Mouse (Mus musculus) thymus, postnatal 36 days (tissue): ENCODE data around the gene Mfsd6.
A peak's percentile ranks its signal among the peaks of the same experiment; 100 is the strongest.

ENCODE experiments used
- DNase-seq, 2 experiments: peaks; one replicate each; pipeline ENCODE4 v3.0.0; 2022; ENCODE audit warnings: mixed read lengths in 2 of 2

Gene Mfsd6

DNA sequence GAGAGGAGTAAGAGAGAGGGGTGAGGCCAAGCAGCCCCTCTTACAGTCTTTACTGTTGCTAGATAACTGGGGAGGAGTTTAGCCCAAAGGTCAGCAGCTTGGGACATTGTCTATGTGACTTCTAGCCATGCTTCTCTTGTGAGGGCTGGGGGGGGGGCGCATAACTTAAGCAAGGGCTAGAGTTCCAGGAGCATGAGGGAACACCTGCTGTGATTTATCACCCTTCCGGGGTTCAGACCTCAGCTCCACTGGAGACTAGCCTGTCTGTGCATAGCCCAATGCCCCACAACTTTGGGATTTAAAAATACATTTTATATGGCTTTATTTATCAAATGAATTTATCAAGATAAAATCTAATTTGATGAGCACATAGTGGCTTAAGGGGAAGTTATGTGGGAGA lies 89.2 kb downstream of the Mfsd6 start:
- DNase-seq = no peak

DNA sequence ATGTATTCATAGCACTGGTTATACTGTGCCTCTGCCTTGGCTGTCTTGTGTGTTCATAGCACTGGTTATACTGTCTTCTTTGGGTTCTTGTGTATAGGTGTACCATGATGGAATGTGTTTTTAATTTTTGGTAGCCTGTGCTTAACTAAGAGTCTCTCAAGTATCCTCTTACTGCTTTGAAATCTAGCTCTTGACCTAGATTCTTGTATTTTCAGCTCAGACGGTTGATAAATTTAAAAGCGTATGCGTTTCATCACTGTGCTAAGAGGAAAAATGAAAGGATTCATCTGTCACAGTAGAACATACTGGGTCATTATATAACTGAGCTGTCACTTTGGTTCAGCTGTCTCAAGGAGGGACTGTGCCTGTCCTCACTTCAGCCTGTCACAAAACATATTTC lies 91.3 kb downstream of the Mfsd6 start:
- no peak for DNase-seq

DNA sequence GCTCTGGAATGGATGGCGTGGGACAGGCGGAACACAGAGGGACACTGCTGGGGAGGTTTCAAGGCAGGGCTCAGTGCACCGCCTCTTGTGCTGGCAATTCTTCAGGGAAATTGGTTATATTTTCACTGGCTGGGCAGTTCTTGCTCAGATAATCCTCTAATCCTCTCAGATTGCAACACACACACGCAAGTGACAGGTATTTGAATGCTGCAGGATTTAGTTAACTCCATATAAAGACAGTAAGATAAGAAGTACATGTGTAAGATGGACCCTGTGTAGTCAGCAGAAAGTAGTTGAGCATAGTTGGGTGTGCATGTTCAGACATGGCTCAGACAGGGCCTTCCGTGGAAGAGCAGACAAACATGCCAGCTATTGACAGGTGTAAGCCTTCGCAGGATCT lies 93.0 kb downstream of the Mfsd6 start:
- no peak for DNase-seq

DNA sequence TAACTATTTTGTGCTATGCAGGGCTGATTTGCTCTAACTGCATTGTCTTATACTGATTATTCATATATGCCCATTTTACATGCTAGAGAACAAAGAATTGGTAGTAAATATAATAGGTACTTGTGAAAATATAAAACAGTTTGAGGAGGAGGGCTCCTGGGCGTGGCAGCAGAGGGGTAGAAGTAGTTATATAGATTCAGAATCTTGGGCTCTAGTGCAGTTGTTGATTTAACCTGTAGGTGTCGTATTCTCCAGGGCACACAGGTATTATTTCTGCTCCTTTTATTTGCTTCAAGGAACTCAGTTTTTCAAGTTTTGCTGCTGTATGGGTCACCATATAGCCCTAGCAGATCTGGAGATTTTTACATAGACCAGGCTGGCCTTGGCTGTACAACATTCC lies 95.7 kb downstream of the Mfsd6 start:
- DNase-seq = peak in 1 of 2 experiments; percentile 25

DNA sequence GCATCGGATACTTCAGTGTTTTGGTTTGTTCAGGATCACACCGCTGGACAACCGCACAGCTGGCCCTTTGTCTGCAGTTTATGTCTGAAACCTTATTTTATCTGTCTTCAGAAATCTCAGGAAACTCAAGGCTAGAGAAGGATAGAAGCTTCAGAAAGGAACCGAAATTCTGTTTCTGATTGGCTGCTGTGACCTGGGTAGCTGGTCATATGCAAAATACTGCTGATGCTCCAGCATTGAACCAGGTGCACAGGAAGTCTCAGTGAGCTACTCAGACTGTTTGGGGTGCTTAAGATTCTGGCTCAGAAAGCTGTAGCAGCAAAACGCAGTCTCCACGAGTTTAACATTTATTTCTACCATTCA lies 96.3 kb downstream of the Mfsd6 start:
- peak in 1 of 2 experiments; percentile 61 for DNase-seq

DNA sequence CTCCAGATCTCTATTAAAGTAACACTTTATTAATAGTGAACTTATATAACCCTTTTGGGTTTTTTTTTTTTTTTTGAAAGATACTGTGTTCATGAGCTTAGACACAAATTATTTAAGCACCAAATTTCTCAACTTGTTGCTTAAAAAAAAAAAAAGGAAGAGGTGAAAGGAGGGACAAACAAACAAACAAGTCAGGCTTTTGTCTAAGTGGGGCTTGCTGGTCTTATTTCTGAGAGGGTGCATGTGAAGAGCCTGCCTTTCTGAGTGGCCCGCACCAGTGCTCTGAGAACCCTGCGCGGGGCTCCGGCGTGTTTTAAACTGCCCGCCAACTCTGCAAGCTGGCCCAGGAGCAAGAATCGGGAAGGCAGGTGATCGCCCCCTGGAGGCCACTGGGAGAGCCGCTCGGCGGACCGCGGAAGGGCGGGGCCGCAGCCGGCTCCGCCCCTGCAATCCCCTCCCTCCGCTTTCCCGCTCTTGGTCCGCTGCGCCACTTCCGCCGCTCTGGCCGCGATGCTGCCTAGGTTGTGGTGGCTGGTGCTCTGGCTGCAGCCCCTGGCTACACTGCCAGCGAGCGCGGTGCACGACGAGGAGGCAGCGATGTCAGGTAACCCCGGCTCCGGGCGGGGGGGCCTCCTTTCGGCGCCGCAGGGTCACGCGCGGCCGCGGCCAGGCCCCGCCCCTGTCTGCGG lies 96.9 kb downstream of the Mfsd6 start, which contains the start of gene Nemp2:
Gene Nemp2, plus strand, starts transcription at position 456 of the 689 bp plus-strand sequence.
- DNase-seq = peak; percentile 92 to 95

DNA sequence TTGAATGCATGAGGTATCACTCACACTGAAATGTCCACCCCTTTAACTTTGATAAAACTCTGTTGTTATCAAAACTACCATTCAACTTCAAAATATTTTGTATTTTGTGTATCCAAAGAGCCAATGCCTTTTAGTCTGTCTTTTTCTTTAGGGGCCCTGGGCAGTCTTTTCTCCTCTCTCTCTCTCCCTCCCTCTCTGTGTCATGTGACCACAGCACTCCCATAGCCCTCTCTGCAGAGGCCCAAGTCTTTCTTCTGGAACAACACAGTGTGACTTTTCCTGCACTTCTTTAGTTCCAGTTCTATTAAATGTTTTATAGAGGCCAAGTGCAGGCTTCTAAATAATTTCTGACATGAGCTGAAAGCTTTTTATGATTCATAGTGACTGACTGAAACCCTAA lies 106.8 kb downstream of the Mfsd6 start:
- no peak for DNase-seq

DNA sequence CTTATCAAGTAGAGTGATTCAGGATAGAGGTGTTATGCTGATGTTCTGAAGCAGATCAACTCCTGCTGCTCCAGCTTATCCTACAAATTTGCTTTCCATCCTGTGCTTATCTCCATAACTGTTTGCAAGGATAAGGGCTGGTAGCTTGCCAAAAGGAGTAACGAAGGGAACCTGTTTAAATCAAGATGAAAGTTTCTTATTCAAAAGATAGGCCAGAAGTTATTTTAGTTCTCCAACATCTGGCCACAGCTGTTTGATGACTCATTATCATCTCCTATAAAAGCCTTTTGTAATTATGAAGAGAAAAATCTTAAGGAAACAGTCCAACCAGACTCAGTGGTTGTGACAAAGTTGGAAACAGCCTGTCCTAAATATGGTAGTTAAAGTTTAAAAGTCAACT lies 109.0 kb downstream of the Mfsd6 start:
- no peak for DNase-seq

DNA sequence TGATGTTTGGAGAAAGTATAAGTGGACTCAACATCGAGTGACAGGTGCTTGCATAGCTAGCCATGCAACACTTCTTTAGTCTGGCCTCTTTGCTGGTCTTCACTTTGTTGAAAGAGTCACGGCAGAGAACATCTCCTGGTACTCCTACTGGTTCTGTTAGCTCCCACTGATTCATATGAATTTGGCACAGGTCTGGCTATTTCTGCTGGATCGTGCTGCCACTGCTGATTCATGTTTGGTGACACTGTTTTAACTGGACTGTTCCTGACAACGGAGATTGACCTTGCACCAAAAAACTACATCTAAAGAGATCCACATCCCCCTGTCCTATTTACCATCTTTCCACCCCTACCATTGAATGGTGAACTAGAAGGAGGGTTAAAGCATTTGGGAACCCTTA lies 118.8 kb downstream of the Mfsd6 start:
- no peak for DNase-seq

DNA sequence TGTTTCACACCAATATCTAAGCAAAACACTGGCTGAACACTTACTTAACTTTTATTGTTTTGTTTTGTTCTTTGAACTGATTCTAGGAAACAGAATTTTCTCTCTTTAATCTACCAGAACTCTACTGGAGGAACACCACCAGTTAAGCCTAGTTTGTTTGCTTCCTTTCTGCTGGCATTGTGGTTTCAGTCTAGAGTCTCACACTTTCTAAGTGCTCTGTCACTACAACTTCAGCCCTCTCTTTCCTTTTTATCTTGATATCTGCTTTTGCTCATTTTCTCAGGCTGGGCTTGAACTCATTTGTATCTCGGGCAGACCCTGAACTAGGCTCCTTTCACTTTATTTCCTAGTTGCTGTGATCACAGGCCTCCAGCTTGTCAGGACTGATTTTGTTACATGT lies 119.6 kb downstream of the Mfsd6 start:
- DNase-seq = no peak
